Mouse (Mus musculus) gastrocnemius, adult 18-20 months (tissue): ENCODE results near the gene Ucp3. TPM values are rescaled to one million over a fixed set of nuclear protein-coding genes. Genes with fewer than 3 reads are reported as not detected.

Experiments used
- DNase-seq: peaks from one replicate; pipeline ENCODE4 v3.0.0; 2021; ENCODE audit warnings: low spot score
- total RNA-seq, 2 experiments: library from RNA; stranded (reverse); gene quantifications; 2 replicates each; pipeline ENCODE4 v1.2.3; 2021

The Ucp3 gene
- total RNA-seq, 2 experiments from 2014 or later = 94.4 to 203 TPM

DNA sequence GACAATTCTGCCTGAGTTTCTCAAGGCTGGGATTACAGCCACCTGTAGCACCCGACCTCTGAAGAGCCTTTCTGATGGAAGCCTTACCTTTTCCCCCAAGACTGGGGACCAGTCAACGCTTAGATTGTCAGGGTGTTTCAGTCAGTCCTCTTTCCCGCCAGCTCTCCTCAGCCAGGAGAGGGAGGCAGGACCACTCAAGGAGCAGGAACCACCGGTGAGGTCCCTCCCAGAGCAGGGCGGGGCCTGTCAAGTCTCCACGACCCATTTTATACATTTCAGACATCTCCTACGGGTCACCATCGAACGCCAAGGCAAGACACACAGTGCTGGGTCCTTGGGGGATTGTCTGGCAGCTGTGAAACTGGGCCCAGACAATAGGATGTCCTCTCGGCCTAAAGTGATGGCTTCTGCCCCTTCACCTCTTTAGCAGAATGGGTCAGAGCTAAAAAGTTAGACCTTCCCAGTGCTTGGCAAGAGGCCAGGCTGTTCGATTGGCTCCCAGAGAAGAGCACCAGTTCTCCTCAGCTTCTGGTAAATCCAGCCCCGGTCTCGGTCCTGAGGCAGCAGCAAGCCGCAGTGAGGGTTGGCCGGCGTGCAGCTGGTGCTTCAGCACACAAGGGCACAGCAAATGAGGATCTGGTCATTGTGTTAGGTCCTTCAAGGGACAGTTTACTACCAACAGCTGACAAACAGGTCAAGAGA is 27.6 kb downstream of the Ucp3 start:
- no peak for DNase-seq

- DNase-seq = no peak
Observed at GRCm38 (mm10) chr7:100501027-100501843, 28.4 kb downstream of the Ucp3 start.

DNA sequence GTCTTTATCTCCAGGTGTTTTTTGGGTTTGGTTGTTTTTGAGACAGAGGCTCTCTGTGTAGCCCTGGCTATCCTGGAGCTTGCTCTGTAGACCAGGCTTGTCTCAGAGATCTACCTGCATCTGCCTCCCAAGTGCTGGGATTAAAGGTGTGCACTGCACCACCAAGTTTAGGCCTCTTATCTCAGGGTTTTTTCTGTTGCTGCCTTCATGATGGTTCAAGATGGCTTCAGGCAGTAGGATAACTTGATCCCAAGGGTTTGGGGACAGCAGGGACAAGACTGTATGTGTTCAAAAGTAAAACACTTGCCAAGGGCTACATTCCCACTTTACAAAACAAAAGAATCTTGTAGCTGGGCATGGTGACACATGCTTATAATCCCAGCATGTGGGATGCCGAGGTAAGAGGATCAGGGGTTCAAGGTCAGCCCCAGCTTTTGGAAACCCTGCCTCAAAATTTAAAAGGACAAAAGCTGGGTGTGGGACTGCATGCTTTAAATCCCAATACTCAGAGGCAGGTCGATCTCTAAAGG is 29.1 kb downstream of the Ucp3 start:
- no peak for DNase-seq

GRCm38 (mm10) chr7:100502374-100502922 is 29.7 kb downstream of the Ucp3 start:
- no peak for DNase-seq

DNA sequence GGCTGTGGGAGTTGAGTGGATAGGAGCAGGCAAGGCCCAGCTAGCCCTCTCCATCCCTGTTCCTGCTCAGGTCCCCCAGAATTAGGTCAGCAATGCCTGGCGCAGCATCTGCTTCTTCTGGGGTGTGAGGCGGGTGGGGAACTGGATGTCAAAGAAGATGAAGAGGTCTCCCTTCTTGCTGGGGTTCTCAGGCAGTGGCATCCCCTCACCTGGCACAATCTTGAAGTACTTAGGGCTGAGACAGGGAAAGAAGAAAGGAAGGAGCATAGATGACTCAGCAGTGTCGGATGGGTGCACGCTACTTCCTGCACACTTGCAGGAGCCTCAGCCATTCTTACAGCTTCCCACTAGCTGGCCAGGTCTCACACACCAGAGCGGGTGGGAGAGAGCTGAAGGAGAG is 30.3 kb downstream of the Ucp3 start:
- DNase-seq = no peak

GRCm38 (mm10) chr7:100504740-100505487 is 32.1 kb downstream of the Ucp3 start:
- no peak for DNase-seq

DNA sequence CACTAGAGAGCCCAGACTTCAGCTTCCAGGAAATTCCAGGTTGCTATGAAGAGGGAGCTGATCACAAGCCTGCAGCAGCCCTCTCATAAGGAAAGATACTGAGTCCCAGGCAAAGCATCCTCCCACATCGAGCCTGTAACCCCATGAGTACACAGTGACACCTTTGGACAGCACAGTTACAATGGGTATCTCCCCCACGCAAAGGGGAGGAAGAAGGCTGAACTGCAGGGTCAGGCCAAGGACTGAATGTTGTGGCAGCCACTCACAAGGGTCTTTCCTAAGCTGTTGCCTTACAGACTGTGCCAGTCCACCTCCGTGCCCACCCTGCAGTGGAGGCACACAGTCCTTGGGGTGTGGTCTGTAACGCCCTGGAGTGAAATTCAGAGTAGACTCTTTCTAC is 33.7 kb downstream of the Ucp3 start:
- no peak for DNase-seq

GRCm38 (mm10) chr7:100508670-100509069 is 35.9 kb downstream of the Ucp3 start:
- no peak for DNase-seq

DNA sequence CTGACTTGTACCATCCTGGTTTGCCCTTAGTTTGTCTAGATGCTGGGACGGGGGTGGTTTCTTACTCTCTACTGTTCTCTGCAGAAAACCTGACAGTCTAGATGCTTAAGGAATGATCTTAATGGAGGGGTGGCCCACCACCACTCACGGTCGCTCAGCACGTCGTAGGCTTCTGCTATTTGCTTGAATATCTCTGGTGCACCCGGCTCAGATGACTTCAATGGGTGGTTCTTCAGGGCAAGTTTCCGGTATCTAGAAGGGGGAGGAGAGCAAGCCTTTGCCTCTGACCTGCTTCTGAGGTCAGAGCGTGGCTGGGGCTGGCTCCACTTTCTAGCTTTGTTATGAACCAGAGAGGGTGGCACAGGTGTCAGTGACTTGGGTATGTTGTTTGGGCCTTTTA is 38.8 kb downstream of the Ucp3 start:
- no peak for DNase-seq

DNA sequence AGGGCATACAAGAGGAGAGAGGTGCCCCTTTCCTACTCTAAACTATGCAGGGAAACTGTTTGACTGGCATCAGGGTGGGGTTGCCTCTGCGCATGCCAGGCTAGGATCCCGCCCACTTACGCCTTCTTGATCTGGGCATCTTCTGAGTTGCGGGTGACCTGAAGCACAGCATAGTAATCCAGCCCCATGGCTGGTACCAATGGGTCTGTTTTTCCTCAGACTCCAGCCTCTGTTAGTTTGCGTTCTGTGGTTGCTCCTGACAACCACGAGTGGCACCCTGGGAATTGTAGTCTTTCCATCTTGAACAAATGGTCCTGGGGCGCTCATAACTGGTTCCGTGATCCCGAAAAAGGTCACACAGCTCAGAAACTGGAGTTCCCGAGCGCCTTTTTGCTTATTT is 41.8 kb downstream of the Ucp3 start, which contains the start of gene Dnajb13:
Gene Dnajb13, minus strand, starts transcription at position 388 of the 400 bp plus-strand sequence.
- no peak for DNase-seq

- no peak for DNase-seq
Observed at GRCm38 (mm10) chr7:100520204-100520603, 47.4 kb downstream of the Ucp3 start.

DNA sequence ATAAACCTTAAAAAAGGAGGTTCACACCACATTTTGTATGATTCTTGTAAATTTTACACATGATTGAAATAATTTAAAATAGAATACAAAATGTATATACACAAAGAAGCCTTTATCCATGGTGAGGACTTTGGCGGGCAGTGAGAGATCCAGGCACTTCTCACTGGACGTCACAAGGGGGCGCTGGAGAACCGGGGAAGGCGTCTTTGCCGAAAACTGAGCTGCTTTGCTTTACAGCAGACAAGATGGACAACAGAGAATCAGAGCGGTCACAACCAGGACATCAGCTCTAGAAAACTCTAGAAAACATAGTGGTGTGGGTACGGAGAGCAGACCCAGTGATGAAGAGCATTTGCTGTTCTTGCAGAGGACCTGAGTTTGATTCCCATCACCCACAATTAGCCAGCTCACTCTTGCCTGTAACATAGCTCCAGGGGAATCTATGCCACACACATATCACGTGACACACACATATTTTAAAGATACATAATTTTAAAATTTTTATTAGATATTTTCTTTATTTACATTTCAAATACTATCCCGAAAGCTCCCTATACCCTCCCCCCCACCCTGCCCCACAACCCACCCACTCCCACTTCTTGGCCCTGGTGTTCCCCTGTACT is 48.0 kb downstream of the Ucp3 start:
- DNase-seq = peak; percentile 87

DNA sequence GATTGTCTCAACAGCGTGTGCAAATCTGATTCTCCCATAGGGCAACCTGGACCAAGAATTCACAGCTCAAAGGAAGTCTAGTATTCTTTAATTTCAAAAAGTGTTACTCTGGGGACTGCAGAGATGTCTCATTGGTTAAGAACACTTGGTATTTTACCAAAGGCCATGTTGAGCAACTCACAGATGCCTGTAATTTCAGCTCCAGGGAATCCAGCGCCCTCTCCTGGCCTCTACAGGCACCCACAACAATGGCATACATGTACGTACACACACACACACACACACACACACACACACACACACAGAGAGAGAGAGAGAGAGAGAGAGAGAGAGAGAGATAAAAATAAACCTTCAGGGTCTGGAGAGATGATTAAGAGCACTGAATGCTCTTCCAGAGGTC is 49.4 kb downstream of the Ucp3 start:
- DNase-seq = no peak

DNA sequence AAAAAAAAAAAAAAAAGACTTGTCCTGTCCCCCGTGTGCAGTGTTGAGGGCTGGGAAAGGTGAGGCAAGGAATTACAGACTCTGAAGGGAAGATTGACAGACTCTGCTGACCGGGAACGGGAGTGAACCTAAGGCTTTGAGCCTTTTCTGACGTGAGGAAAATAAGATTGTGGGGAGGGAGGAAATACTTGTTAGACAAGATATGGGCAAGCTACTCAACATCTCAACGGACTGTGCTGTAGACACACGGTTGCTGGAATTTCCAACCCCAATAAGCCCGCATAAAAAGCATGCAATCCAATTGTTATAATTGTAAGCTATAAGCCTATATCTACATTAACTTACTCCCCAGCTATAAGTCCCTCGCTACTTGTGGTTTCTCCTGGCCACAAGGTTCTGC is 51.9 kb downstream of the Ucp3 start:
- no peak for DNase-seq

DNA sequence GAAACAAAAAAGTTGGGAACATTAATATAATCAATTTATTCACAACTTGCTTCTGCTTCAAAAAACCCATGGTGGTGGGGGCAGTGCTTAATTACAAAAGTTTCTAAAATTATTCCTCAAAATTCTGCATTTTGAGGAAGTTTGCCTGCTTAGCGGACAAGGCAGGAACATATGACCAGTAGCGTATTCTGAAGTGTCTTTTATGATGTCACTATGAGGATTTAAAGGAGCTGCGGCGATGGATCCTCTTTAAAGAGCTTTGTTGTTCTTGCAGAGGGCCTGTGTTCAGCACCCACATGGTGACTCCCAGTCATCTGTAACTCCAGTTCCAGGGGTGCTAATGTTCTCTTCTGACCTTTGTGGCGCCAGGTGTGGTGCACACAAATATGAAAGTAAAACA is 58.0 kb downstream of the Ucp3 start:
- no peak for DNase-seq

DNA sequence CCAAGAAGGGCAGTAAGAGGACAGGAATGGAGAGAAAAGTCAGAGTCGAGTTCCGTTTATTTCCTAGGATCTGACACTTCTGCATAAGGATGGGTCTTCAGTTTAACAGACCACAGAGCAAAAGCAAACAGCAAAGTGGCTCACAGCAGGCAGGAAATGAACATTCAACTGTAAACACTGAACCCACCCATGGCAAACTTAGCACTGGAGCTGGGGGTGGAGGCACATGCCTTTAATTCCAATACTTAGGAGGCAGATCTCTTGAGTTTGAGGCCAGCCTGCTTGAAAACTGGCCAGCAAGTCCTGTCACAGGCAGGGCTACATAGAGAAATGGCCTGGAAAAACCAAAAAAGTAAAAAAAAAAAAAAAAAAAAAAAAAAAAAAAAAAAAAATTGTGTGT is 60.7 kb downstream of the Ucp3 start:
- DNase-seq = no peak

DNA sequence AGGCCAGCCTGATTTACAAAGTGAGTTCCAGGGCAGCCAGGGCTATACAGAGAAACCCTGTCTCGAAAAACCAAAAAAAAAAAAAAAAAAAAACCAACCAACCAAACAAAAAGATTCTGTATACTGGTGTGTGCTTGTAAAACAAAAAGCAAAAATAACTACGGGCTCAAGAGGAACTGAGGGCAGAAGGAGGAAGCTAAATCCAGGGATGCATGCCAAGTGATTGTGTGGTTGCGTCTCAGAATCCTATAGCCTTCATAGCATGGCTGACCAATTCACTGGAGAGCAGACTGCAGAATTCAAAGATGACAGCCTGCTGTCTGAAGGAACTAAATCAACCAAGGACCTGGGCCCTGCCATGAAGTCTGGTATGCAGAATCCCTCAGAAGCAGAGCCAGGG is 61.4 kb downstream of the Ucp3 start:
- no peak for DNase-seq

DNA sequence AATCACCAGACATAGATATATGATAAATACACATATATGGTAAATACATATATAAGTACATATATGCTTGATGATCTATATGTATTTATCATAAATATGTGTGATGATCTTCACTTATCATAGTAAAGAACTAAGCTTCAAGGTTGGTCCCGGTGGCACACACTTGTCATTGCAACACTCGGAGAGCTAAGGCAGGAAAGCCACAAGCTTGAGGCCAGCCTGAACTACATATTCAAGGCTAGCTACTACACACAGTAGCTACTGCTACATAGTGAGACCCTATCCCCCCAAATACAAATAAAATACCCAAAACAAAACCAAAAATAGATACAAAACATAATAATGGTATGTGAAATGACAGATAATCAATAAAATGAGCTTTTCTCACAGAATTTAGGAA is 63.0 kb downstream of the Ucp3 start:
- no peak for DNase-seq
